Mouse (Mus musculus): ENCODE measurements around the gene Fgf18.

GRCm38 (mm10) chr11:33175768-33176167, 28.6 kb upstream of the Fgf18 start:
- TF ChIP-seq EP300 (IDR thresholded peaks at IDR 0.05) (no peak), CTCF (IDR thresholded peaks at IDR 0.05) (no peak)
